Mouse (Mus musculus) thymus, adult 2 months (tissue): ENCODE data around the gene Pop7.

ENCODE experiments used
- CTCF ChIP-seq: fragments of 200-500 bp; IDR thresholded peaks from 2 replicates; pipeline ENCODE4 v1.5.1; 2012; ENCODE audit warnings: mild to moderate bottlenecking, control low read depth, low read length, moderate library complexity, borderline replicate concordance; ENCODE audit not compliant: control insufficient read depth, poor library complexity, insufficient read depth; ENCODE audit errors: extremely low read depth
- POLR2A ChIP-seq: fragments of 200-500 bp; IDR thresholded peaks from 2 replicates; pipeline ENCODE4 v1.6.1; 2012; ENCODE audit warnings: mild to moderate bottlenecking, low read length, control low read depth, moderate library complexity; ENCODE audit not compliant: control insufficient read depth, poor library complexity, insufficient read depth; ENCODE audit errors: extremely low read depth

DNA sequence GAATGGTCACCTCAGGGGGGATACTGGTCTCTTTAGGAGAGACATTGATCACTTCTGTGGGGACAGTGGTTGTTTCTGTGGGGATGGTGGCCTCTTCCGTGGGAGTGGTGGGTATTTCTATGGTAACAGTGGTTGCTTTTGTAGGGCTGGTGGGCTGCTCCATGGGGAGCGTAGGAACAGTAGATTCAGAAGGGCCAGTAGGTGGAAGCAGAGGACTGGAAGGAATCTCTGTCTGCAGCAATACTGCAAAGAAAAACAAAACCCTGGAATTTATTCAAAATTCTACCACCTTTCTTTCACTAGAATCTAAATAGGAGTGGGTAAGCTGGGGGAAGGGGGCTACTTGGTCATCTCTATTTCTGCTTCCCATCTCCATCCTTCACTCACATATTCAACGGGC is 37.3 kb downstream of the Pop7 start:
- no peak for TF ChIP-seq POLR2A
- no peak for TF ChIP-seq CTCF
